In genomic region chr2:4301256-4301655, GRCm38 (mm10) we compare ENCODE assay signal across 10 mouse cellular contexts.
DNase-seq lines count a peak whose midpoint lies in the region; ATAC-seq and TF ChIP-seq lines count a peak whose summit lies in the region.
"Had no signal": no experiment of that assay in that cellular context is flagged by ENCODE, and none has a peak within 500 bp of the region (broad histone marks: within the 10 kb centered on the region; RNA-seq: fewer than 3 reads in every experiment).

No protein-coding gene starts in this region.

- peak overlapping the region; percentile 76 for H3K9ac ChIP-seq in heart, embryonic 11.5 days (ENCODE audit: low read depth, low read length)
- H3K9ac ChIP-seq in hindbrain, embryonic 12.5 days = peak overlapping the region; percentile 49; the same call in 1 of the 2 replicates
- no peak overlapping the region for H3K9ac ChIP-seq in midbrain, embryonic 16.5 days (ENCODE audit: low read depth, low read length)

- no peak for TF ChIP-seq CTCF in left cerebral cortex, adult 2 months (IDR thresholded peaks at IDR 0.05)

- H3K4me1 ChIP-seq in heart, embryonic 11.5 days (ENCODE audit: control insufficient read depth, insufficient read depth, low read length) = peaks cover 24% of the 10 kb centered on the region
- peaks cover 50% of the 10 kb centered on the region for H3K4me1 ChIP-seq in hindbrain, embryonic 12.5 days
- peaks cover 27% of the 10 kb centered on the region for H3K4me1 ChIP-seq in midbrain, embryonic 16.5 days (ENCODE audit: control insufficient read depth, insufficient read depth, low read length)

- H3K4me2 ChIP-seq in heart, embryonic 11.5 days = peak overlapping the region; percentile 65
- H3K4me2 ChIP-seq in hindbrain, embryonic 12.5 days (replicated peaks) = peak overlapping the region; percentile 47
- peak overlapping the region; percentile 36 for H3K4me2 ChIP-seq in midbrain, embryonic 16.5 days (ENCODE audit: low read length)

- 8% methylated on average over 5 of the region's 6 CpGs for WGBS in heart, embryonic 11.5 days (ENCODE audit: insufficient replicate concordance)
- 22% methylated on average over 5 of the region's 6 CpGs for WGBS in hindbrain, embryonic 12.5 days
- WGBS in midbrain, embryonic 16.5 days = 17% methylated on average over 5 of the region's 6 CpGs

- no peaks in the 10 kb centered on the region for H3K9me3 ChIP-seq in heart, embryonic 11.5 days (replicated peaks; ENCODE audit: control insufficient read depth, low read length)
- no peaks in the 10 kb centered on the region for H3K9me3 ChIP-seq in hindbrain, embryonic 12.5 days (replicated peaks)
- H3K9me3 ChIP-seq in midbrain, embryonic 16.5 days (replicated peaks; ENCODE audit: control insufficient read depth, low read length, poor library complexity, severe bottlenecking) = no peaks in the 10 kb centered on the region
- H3K9me3 ChIP-seq: megakaryocyte, embryonic 14.5 days had no signal

- peak overlapping the region; percentile 89 for H3K27ac ChIP-seq in heart, embryonic 11.5 days (ENCODE audit: low read depth, low read length)
- H3K27ac ChIP-seq in hindbrain, embryonic 12.5 days = peak overlapping the region; percentile 83
- peak overlapping the region; percentile 64 for H3K27ac ChIP-seq in midbrain, embryonic 16.5 days (ENCODE audit: low read length)
- H3K27ac ChIP-seq in left cerebral cortex, adult 2 months = no peak overlapping the region

- no peaks in the 10 kb centered on the region for H3K27me3 ChIP-seq in heart, embryonic 11.5 days (ENCODE audit: control insufficient read depth, insufficient read depth, low read length)
- H3K27me3 ChIP-seq in hindbrain, embryonic 12.5 days = no peaks in the 10 kb centered on the region
- H3K27me3 ChIP-seq in midbrain, embryonic 16.5 days (ENCODE audit: control insufficient read depth, insufficient read depth, low read depth, low read length) = no peaks in the 10 kb centered on the region

- no peaks in the 10 kb centered on the region for H3K36me3 ChIP-seq in heart, embryonic 11.5 days (ENCODE audit: control insufficient read depth, insufficient read depth, low read length)
- no peaks in the 10 kb centered on the region for H3K36me3 ChIP-seq in hindbrain, embryonic 12.5 days
- no peaks in the 10 kb centered on the region for H3K36me3 ChIP-seq in midbrain, embryonic 16.5 days (ENCODE audit: control insufficient read depth, insufficient read depth, low read length)

- intact Hi-C loops in heart, postnatal 25 days (cut with DNase I) = no loop called here
- intact Hi-C loops in left cerebral cortex, adult 2 months (cut with DNase I) = loop anchor here (10.0 kb wide), 1 partner anchor 486 kb away; no protein-coding TSS in a partner anchor

- no peak for ATAC-seq in heart, embryonic 11.5 days (replicated peaks; ENCODE audit: insufficient number of reproducible peaks, low FRiP score, low TSS enrichment)
- ATAC-seq in hindbrain, embryonic 12.5 days (ENCODE audit: low FRiP score) = no peak
- ATAC-seq in midbrain, embryonic 16.5 days = peak; percentile 47

- H3K4me3 ChIP-seq in heart, embryonic 11.5 days (ENCODE audit: low read depth, low read length) = peak overlapping the region; percentile 42
- peak overlapping the region; percentile 28 for H3K4me3 ChIP-seq in hindbrain, embryonic 12.5 days
- H3K4me3 ChIP-seq in midbrain, embryonic 16.5 days (ENCODE audit: low read depth, low read length) = peak overlapping the region; percentile 2
- no peak overlapping the region for H3K4me3 ChIP-seq in left cerebral cortex, adult 2 months

- no peak for DNase-seq in heart, postnatal 25 days (ENCODE audit: low spot score)
- peak; percentile 60 for DNase-seq in brain, adult 2 months (ENCODE audit: low read depth, low spot score)
- no peak for DNase-seq in left cerebral cortex, adult 9 months (ENCODE audit: low spot score in 2 of 2)
- no peak for DNase-seq in left cerebral cortex, adult 2 months (ENCODE audit: extremely low spot score in 1 of 2, low spot score in 2 of 2)
- DNase-seq in adrenal gland, adult 2 months = no peak
- DNase-seq: kidney, adult 2 months had no signal
